Mouse (Mus musculus) CH12F3 (cell line): ENCODE data around the gene Galns.

Experiments
- in situ Hi-C: fragments of 300-500 bp; cut with MboI; formaldehyde crosslinking; loops from 2 replicates; pipeline ENCODE4 v1.14.3; 2020; ENCODE audit warnings: low sequenced_read_pairs

Gene Galns

DNA sequence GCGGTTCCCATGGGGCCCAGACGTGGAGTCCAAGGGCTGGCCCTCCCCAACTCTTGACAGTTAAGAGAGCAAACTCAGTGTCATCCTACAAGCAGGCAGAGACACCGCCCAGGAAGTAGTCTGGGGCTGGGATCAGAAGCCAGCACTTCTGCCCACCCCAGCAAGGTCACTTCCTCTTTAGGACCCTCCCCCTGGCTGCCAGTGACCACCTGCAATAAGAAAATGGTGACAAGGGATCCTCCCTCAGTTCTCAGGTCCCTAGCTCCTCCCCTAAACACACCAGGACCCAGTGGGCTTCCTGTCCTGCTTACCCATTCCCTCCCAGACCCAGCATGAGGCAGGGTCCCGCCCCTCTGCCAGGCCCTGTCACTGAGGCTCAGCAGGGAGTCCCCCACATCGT is 63.4 kb downstream of the Galns start:
- in situ Hi-C loops: no loop called here

DNA sequence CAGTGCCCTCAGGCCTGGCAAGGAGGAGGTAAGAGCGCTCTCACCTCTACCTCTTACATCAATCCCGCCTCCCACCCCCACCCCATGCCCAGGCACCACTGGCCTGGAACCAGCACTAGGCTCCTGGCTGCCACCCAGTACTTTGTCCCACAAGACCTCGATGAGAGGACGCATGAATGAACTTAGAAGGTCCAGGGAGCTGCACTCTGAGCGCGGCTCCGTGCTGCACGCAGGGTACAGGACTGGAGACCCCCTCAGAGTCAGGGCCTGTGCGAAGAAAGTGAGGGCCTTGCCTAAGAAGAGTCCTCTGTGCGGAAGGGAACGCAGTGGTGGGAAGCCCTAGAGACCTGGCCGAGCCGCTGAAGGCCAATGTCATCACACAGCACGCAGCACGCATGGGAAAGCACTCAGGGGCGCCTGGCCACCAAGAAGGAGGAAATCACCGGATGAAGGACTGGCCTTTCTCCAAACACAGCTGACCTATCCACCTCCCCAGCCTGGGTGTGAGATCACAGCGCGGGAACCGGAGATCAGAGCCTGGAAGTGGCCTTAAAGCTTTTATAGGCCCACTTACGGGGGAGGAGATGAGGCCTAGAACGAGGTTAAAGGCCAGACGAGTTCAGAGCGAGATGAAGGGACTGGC is 64.3 kb downstream of the Galns start:
- in situ Hi-C loops: no loop called here

DNA sequence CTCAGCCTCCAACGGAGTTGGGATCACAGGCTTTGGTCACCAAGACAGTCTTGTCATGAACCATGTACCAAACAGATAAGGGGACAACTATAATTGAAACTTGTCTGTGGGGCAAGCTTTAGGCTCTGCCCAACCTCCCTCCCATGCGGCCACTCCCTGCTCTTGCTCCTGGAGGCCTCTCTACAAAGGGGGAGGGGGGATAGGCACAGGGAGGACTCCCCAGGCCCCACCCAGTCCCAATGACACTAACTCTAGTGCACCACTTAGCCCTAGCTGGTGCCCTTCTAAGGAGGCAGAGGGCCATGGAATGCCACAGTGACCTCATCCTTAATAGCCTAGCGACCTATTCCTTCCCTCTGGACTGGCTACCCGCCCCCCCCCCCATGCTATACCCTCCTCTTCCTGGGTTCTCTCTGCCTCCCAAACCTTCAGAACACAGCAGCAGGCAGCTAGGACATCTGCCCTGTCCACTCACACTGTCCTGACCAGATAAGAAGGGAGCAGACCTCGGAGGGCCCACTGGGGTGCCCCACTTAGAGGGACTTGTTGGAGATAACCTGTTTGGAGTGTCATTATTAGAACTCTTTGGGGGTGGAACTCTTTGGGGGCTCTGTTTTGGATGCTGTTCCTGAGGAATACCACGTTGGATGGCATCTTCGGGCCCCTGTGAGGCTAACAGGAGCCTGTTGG is 65.1 kb downstream of the Galns start:
- in situ Hi-C loops: no loop called here

DNA sequence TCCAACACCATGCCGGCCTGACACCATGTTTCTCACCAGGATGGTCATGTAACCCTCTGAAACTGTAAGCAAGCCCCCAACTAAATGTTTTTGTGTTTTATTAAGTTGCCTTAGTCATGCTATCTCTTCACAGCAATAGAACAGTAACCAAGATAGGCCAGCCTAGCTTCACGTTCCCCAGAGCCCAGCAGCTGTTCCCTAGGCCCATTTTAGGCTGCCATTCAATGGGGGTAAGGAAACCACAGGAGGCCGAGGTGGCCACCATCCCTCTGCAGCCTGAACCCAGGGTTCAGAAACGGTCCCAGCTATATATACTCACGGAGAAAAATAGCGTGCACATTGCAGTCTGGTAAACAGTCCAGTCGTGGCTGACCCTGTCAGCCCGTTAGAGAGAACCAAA is 67.1 kb downstream of the Galns start:
- in situ Hi-C loops: no loop called here

DNA sequence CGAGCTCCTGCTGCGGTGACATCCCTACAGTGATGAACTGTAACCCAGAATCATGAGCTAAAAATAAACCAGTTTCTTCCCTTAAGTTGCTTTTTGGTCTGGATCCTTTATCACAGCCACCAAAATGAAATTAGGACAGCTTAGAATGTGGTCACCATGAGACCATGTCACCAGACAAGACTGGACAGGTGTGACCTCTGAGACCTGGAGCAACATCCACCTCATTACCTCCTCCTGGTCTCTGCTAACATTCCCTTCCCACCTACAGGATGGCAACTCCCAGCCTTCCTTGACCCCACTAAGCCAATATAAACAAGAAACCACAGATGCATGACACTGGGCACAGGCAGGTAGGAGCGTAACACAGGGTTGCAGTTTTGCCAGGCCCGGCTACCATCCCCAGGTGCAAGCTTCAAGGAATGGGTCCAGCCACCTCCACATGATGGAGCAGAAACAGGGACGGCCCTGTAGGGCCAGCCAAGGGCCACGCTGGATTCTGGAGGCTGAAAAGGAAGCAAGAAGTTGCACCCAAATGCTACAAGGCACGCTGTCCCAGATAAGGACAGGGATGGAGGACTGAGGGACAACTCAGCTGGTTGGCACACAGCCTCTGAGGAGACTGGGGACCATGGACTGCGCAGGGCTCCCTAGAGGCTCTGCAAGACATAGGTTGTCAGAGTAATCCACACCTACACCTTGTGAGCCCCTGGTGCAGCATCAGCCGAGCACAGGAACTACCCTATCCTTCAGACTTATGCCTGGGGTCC is 72.8 kb downstream of the Galns start:
- in situ Hi-C loops: no loop called here

DNA sequence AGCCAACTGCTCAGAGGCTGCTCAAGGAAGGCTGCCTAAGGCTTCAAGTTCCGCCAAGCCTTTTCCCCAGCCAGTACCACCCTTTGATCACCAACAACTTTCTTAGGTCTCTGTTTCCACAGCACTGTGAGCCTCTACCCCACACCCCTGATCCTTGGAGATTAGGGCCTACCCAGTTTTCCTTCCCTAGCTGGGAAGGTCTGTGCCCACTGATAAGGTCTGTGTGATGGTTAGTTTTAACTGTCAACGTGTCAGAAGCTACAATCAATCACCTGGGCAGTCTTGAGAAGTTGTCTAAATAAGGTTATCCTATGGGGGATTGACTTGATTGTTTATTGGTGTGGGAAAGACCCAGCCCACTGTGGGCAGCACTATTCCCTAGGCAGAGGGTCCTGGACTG is 73.5 kb downstream of the Galns start:
- in situ Hi-C loops: no loop called here

DNA sequence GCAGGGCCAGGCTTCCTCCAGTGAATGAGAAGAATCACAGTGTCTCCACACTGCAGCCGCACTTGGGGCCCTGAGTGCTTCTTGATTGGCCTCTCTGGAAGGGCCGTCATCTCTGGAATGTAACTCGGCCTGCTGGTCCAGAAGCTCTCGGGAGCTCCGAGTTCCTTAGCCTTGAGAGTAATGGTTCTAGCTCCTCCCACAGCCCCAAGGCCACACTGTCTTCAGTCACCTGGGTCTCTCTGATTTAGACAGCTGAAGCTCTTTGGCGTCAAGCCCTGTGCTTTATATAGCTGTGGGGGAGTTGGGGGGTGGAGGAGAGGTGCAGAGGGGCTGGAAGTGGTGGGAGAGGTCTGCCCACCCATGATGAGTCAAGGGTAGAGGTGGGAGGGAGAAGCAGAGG is 74.2 kb downstream of the Galns start:
- in situ Hi-C loops: no loop called here

DNA sequence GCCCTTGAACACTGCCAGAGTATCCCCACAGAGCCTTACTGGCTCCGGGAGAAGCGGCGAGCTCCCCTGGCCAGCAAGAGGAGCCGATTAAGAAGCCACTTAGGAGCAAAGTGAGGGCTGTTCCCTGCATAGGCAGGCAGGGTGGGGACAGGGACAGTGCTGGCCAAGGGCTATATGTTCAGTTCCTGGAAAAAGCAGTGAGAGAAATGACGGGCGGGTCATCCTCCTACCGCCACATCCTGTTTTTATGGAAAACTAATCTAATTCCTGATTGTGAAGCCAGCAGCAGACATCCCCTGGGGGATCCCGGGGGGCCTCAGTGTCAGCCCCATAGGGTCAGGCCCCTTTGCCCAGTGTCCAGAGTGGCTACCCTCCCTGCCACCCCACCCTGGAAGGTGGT is 80.0 kb downstream of the Galns start:
- in situ Hi-C loops: no loop called here

DNA sequence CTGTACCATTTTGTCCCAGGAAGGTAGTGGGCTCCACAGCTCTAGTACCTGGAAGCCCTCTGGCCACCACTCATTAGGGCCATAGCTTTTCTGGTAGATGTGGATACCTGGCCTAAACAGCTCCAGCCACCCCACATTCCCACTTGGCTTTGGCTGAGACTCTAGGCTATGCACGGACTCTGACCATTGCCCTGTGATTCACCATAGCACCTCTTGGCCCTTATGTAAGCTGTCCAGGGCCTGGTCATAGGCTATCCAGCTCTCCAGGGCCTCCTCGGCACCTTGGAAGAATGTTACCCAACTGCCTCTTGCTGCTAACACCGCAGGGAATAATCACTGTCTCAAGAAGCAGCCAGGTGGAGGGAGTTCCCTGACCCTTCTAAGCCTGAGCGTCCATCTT is 82.1 kb downstream of the Galns start:
- in situ Hi-C loops: no loop called here
